Mouse (Mus musculus): ENCODE measurements around the gene Olfr2. TPM values are rescaled to one million over a fixed set of nuclear protein-coding genes. Genes with fewer than 3 reads are reported as not detected.

The Olfr2 gene
- not detected for total RNA-seq (2023)

GRCm38 (mm10) chr7:107005972-107006371 lies at the start of gene Olfr2:
TSS of gene Olfr2 (minus strand) at chr7:107006072.

GRCm38 (mm10) chr7:107030874-107031273 lies 25.0 kb upstream of the Olfr2 start, which contains the start of gene Olfr713:
TSS of gene Olfr713 (plus strand) at chr7:107031174.

DNA sequence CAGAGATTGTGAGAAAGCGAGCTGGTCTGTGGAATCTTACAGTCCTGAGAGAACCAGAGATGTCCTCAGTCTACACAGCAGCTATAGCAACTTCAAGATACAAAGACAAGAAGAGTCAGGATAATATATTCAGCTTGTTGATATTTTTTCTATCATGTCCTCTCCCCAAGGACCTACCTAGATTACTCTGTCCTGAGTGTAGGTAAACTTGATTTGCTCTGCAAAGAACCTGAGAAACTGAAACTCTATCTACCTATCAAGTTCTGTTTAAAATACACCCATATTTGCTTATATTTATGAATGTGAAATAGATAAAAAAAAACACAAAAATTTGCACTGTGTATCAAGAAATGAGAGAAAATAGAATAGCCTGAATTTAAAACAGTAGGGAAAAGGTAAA lies 30.5 kb downstream of the Olfr2 start, which contains the start of gene Olfr711:
TSS of gene Olfr711 (minus strand) at position 101 of the 400 bp plus-strand sequence.

GRCm38 (mm10) chr7:106963837-106964236 lies 42.0 kb downstream of the Olfr2 start, which contains the start of gene Olfr6:
TSS of gene Olfr6 (minus strand) at chr7:106963937.

GRCm38 (mm10) chr7:106948212-106948611 lies 57.7 kb downstream of the Olfr2 start, which contains the start of gene Olfr710:
TSS of gene Olfr710 (minus strand) at chr7:106948312.

Other genes starting within 250 kb of the Olfr2 start
- gene Olfr699, start 212.9 kb downstream of the Olfr2 start, total RNA-seq (2023) = not detected
- gene Olfr700, start 197.2 kb downstream of the Olfr2 start, total RNA-seq (2023) = not detected
- gene Olfr701, start 191.9 kb downstream of the Olfr2 start, total RNA-seq (2023) = not detected
- not detected for gene Olfr702, start 172.2 kb downstream of the Olfr2 start, total RNA-seq (2023)
- not detected for gene Olfr703, start 162.7 kb downstream of the Olfr2 start, total RNA-seq (2023)
- gene Olfr704, start 142.9 kb downstream of the Olfr2 start, total RNA-seq (2023) = not detected
- not detected for gene Olfr705, start 129.2 kb downstream of the Olfr2 start, total RNA-seq (2023)
- gene Olfr706, start 117.9 kb downstream of the Olfr2 start, total RNA-seq (2023) = not detected
- not detected for gene Olfr707, start 104.8 kb downstream of the Olfr2 start, total RNA-seq (2023)
- gene Olfr1532-ps1, start 98.1 kb downstream of the Olfr2 start, total RNA-seq (2023) = not detected
- under 1 TPM; 0.20 to 0.21 TPM for gene Olfr709-ps1, start 73.9 kb downstream of the Olfr2 start, total RNA-seq (2023)
- not detected for gene Olfr710, start 57.8 kb downstream of the Olfr2 start, total RNA-seq (2023)
- gene Olfr6, start 42.1 kb downstream of the Olfr2 start, total RNA-seq (2023) = not detected
- gene Olfr711, start 30.6 kb downstream of the Olfr2 start, total RNA-seq (2023) = not detected
- gene Olfr713, start 25.1 kb upstream of the Olfr2 start, total RNA-seq (2023) = not detected
- not detected for gene Olfr714, start 64.9 kb upstream of the Olfr2 start, total RNA-seq (2023)
- gene Olfr17, start 87.1 kb upstream of the Olfr2 start, total RNA-seq (2023) = not detected
- not detected for gene Olfr715b, start 104.3 kb upstream of the Olfr2 start, total RNA-seq (2023)
- gene Olfr715, start 125.0 kb upstream of the Olfr2 start, total RNA-seq (2023) = not detected
- not detected for gene Olfr716, start 132.3 kb upstream of the Olfr2 start, total RNA-seq (2023)
- not detected for gene Nlrp14, start 160.9 kb upstream of the Olfr2 start, total RNA-seq (2023)
- not detected for gene Rbmxl2, start 203.4 kb upstream of the Olfr2 start, total RNA-seq (2023)